Mouse (Mus musculus) midbrain, embryonic 13.5 days (tissue): ENCODE results near the gene Med13l. TPM values are rescaled to one million over a fixed set of nuclear protein-coding genes. Genes with fewer than 3 reads are reported as not detected.

Source experiments
- ATAC-seq: fragments of 200-750 bp; cut with Nextera tagmentation; 2 replicates; pipeline ENCODE4 v1.8.0; 2017; ENCODE audit warnings: mild to moderate bottlenecking, moderate TSS enrichment, moderate library complexity
- H3K27ac ChIP-seq: fragments of 300-500 bp; sonication (generic); 2 replicates; pipeline ENCODE4 v1.5.1; 2015; ENCODE audit warnings: inconsistent platforms, mild to moderate bottlenecking, moderate library complexity
- H3K27me3 ChIP-seq: fragments of 300-500 bp; sonication (generic); 2 replicates; pipeline ENCODE4 v1.6.1; 2015; ENCODE audit warnings: mild to moderate bottlenecking, inconsistent platforms
- H3K36me3 ChIP-seq: fragments of 300-500 bp; sonication (generic); 2 replicates; pipeline ENCODE4 v1.6.1; 2015; ENCODE audit warnings: mild to moderate bottlenecking, inconsistent platforms
- H3K4me1 ChIP-seq: fragments of 300-500 bp; sonication (generic); replicated peaks from 2 replicates; pipeline ENCODE4 v1.6.1; 2015; ENCODE audit warnings: inconsistent platforms
- H3K4me2 ChIP-seq: fragments of 300-500 bp; sonication (generic); replicated peaks from 2 replicates; pipeline ENCODE4 v1.6.1; 2015; ENCODE audit warnings: moderate library complexity, mild to moderate bottlenecking, inconsistent platforms
- H3K4me3 ChIP-seq: fragments of 300-500 bp; sonication (generic); replicated peaks from 2 replicates; pipeline ENCODE4 v1.5.1; 2015; ENCODE audit warnings: mild to moderate bottlenecking, inconsistent platforms
- H3K9ac ChIP-seq: fragments of 300-500 bp; sonication (generic); replicated peaks from 2 replicates; pipeline ENCODE4 v1.6.1; 2015; ENCODE audit warnings: mild to moderate bottlenecking, inconsistent platforms
- H3K9me3 ChIP-seq: fragments of 300-500 bp; sonication (generic); 2 replicates; pipeline ENCODE4 v1.6.1; 2016; ENCODE audit warnings: mild to moderate bottlenecking, inconsistent platforms
- WGBS: fragments of 180-500 bp; shearing (Covaris S2); methylation state at CpG from one replicate; pipeline ENCODE4 v1.1.7; 2015; 5-methylcytosine and 5-hydroxymethylcytosine counted together
- polyA plus RNA-seq: library from polyadenylated mRNA; unstranded; fragments of >200 nt; fragmentation: Nextera tagmentation; extraction: Ambion mirVana; gene quantifications from 2 replicates; pipeline ENCODE4 v1.2.1, GENCODE M21; 2015

The Med13l gene
- polyA plus RNA-seq, 1 experiment from 2014 or later: 16.9 TPM

DNA sequence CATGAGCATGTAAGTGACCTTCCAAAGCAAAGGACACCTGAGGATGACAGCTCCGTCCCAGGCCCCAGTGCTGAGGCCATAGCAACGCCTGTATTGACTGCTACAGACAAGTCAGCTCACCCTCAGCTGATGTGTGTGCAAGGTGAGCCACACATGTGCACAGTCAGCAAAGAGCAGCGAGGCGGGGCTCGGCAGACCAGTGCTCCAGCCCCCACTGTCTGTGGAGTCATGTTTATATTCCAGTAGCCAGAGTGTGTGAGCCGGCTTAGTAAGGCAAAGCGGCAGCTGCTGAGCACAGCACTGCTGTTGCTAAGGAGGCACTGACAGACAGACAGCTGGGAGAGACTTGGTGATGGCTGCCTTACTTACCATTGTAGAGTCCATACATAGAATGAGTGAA, 59.3 kb downstream of the Med13l start:
- Histone ChIP-seq H3K9me3 (no peaks in the 10 kb centered on the region), H3K4me2 (0 out of 2 replicates have a peak overlapping the region, but pooled peaks have one; percentile 4), H3K36me3 (no peaks in the 10 kb centered on the region), H3K9ac (no peak overlapping the region; the same call in 1 of the 2 replicates), H3K27ac (peak overlapping the region; percentile 68), H3K4me1 (peaks cover 50% of the 10 kb centered on the region), H3K27me3 (no peaks in the 10 kb centered on the region), H3K4me3 (no peak overlapping the region)
- 23% methylated on average over 7 of the region's 7 CpGs for WGBS
- peak; percentile 84 for ATAC-seq

DNA sequence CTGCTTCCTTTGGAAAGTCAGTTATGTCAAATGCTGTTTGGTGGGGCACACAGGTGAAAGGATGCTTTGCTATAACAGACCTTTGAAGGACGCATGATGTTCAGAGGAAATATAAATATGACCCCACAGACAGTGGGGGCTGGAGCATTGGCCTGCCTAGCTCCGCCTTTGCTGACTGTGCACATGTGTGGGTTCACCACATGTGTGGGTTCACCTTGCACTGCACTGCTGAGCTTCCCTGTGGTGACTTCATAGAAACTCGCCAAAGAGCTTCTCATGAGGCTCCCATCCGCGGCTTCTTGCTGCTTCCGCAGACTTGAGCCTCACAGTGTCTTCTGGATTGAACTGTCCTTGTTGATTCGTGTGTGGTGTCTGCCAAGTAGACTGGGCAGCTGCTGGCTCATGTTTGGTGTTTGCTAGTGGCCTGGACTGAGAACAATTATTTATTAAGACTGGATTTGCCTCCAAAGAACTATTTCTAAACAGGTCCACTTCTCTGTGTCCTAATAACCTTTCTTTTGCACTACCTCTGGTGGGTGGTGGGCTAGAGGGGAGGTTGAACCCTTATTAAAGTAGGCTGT, 59.9 kb downstream of the Med13l start:
- H3K4me3 ChIP-seq: no peak overlapping the region
- no peaks in the 10 kb centered on the region for H3K36me3 ChIP-seq
- no peaks in the 10 kb centered on the region for H3K9me3 ChIP-seq
- no peaks in the 10 kb centered on the region for H3K27me3 ChIP-seq
- peak overlapping the region; percentile 68; the same call in 1 of the 2 replicates for H3K27ac ChIP-seq
- WGBS: 88% methylated on average over 7 of the region's 7 CpGs
- H3K9ac ChIP-seq: no peak overlapping the region
- H3K4me1 ChIP-seq: peaks cover 50% of the 10 kb centered on the region
- no peak overlapping the region for H3K4me2 ChIP-seq
- ATAC-seq: no peak; the same call in 1 of the 2 replicates

DNA sequence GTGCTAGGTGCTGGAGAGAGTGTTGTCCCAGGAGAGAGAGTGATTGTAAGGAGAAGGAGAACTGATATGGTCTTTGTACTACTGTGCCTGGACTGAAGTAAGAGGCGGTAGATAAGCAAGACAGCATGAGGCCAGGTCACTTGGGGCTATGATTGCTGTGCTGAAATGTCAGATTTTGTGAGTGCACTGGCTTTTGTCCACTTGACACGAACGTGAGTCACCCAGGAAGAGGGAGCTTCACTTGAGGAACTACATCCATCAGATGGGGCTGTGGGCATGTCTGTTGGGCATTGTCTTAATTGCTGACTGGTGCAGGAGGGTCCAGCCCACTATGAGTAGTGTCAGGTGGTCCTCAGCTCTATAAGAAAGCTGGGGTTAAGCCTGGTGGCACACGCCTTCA, 61.4 kb downstream of the Med13l start:
- Histone ChIP-seq H3K4me1 (peaks cover 46% of the 10 kb centered on the region), H3K9me3 (no peaks in the 10 kb centered on the region), H3K4me3 (no peak overlapping the region), H3K36me3 (no peaks in the 10 kb centered on the region), H3K9ac (no peak overlapping the region), H3K27me3 (no peaks in the 10 kb centered on the region), H3K4me2 (no peak overlapping the region), H3K27ac (no peak overlapping the region)
- no peak for ATAC-seq
- WGBS: 82% methylated on average over 4 of the region's 4 CpGs

DNA sequence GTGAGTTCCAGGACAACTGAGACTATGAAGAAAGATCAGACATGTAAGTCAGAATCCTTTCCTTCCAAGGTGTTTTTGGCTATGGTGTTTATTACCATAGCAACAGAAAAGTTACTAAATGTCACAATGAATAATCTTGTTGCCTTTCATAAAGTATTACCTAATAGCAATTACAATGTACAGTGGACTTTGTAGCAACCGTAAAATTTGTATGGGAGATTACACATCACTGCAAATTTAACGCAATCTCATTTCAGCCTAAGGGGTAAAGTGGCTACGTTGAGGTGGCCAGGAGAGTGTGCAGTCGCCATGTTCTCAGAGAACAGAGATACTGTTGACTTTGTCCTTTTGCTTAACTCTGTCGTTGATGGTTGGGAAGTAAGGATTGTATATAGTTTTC, 61.9 kb downstream of the Med13l start:
- H3K9ac ChIP-seq: no peak overlapping the region
- H3K4me2 ChIP-seq: no peak overlapping the region
- H3K9me3 ChIP-seq: no peaks in the 10 kb centered on the region
- H3K27me3 ChIP-seq: no peaks in the 10 kb centered on the region
- no peaks in the 10 kb centered on the region for H3K36me3 ChIP-seq
- no peak for ATAC-seq
- peaks cover 42% of the 10 kb centered on the region for H3K4me1 ChIP-seq
- H3K27ac ChIP-seq: no peak overlapping the region
- H3K4me3 ChIP-seq: no peak overlapping the region
- 92% methylated on average over 5 of the region's 5 CpGs for WGBS

GRCm38 (mm10) chr5:118623797-118624196, 63.3 kb downstream of the Med13l start:
- Histone ChIP-seq H3K9ac (no peak overlapping the region), H3K27me3 (no peaks in the 10 kb centered on the region), H3K4me2 (no peak overlapping the region), H3K4me3 (no peak overlapping the region), H3K4me1 (peaks cover 27% of the 10 kb centered on the region), H3K27ac (no peak overlapping the region), H3K9me3 (no peaks in the 10 kb centered on the region), H3K36me3 (no peaks in the 10 kb centered on the region)
- no peak for ATAC-seq
- 89% methylated on average over 5 of the region's 5 CpGs for WGBS

GRCm38 (mm10) chr5:118627630-118628029, 67.2 kb downstream of the Med13l start:
- ATAC-seq: no peak
- Histone ChIP-seq H3K4me1 (peaks cover 7% of the 10 kb centered on the region), H3K36me3 (no peaks in the 10 kb centered on the region), H3K9ac (no peak overlapping the region), H3K4me2 (no peak overlapping the region), H3K27me3 (no peaks in the 10 kb centered on the region), H3K9me3 (no peaks in the 10 kb centered on the region), H3K27ac (no peak overlapping the region), H3K4me3 (no peak overlapping the region)
- 93% methylated on average over 5 of the region's 5 CpGs for WGBS

GRCm38 (mm10) chr5:118628211-118628610, 67.7 kb downstream of the Med13l start:
- WGBS: 98% methylated on average over 4 of the region's 4 CpGs

DNA sequence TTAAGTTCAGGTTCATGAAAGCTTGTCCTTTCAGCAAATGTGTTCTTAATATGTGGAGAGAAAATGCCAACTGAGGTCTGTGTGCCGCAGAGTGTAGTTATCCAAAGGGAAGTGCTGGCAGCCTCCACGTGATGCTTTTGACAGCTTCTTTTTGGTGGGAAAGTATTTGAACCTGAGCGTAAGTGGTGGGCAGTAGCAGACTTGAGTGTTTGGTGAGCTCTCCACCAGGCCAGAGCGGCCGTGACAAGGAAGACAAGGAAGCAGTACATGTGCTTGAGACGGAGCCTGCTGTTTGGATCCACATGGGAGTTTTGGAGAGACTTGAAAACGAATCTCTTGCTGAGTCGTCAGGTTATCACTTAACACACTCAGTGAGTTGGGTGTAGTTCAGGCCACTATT, 71.9 kb downstream of the Med13l start:
- ATAC-seq: no peak
- no peaks in the 10 kb centered on the region for H3K27me3 ChIP-seq
- H3K4me2 ChIP-seq: no peak overlapping the region
- no peaks in the 10 kb centered on the region for H3K9me3 ChIP-seq
- no peak overlapping the region for H3K27ac ChIP-seq
- 83% methylated on average over 8 of the region's 8 CpGs for WGBS
- H3K4me3 ChIP-seq: no peak overlapping the region
- H3K4me1 ChIP-seq: peaks cover 29% of the 10 kb centered on the region
- H3K9ac ChIP-seq: no peak overlapping the region
- no peaks in the 10 kb centered on the region for H3K36me3 ChIP-seq

More at GRCm38 (mm10) chr5:118628211-118628610, 67.7 kb downstream of the Med13l start:
- Histone ChIP-seq H3K36me3 (no peaks in the 10 kb centered on the region), H3K4me1 (peaks cover 7% of the 10 kb centered on the region), H3K9me3 (no peaks in the 10 kb centered on the region), H3K27ac (no peak overlapping the region), H3K27me3 (no peaks in the 10 kb centered on the region), H3K9ac (no peak overlapping the region), H3K4me3 (no peak overlapping the region), H3K4me2 (no peak overlapping the region)
- ATAC-seq: no peak

- H3K9ac ChIP-seq: no peak overlapping the region
- WGBS: 88% methylated on average over 8 of the region's 8 CpGs
- ATAC-seq: no peak
- no peaks in the 10 kb centered on the region for H3K27me3 ChIP-seq
- H3K4me2 ChIP-seq: no peak overlapping the region
- H3K27ac ChIP-seq: no peak overlapping the region
- H3K4me1 ChIP-seq: peaks cover 32% of the 10 kb centered on the region
- H3K36me3 ChIP-seq: no peaks in the 10 kb centered on the region
- H3K4me3 ChIP-seq: no peak overlapping the region
- no peaks in the 10 kb centered on the region for H3K9me3 ChIP-seq
Observed at GRCm38 (mm10) chr5:118633106-118633505, 72.6 kb downstream of the Med13l start.

GRCm38 (mm10) chr5:118635476-118636187, 75.2 kb downstream of the Med13l start:
- WGBS: 2% methylated on average over 11 of the region's 11 CpGs
- peak overlapping the region; percentile 82 for H3K27ac ChIP-seq

DNA sequence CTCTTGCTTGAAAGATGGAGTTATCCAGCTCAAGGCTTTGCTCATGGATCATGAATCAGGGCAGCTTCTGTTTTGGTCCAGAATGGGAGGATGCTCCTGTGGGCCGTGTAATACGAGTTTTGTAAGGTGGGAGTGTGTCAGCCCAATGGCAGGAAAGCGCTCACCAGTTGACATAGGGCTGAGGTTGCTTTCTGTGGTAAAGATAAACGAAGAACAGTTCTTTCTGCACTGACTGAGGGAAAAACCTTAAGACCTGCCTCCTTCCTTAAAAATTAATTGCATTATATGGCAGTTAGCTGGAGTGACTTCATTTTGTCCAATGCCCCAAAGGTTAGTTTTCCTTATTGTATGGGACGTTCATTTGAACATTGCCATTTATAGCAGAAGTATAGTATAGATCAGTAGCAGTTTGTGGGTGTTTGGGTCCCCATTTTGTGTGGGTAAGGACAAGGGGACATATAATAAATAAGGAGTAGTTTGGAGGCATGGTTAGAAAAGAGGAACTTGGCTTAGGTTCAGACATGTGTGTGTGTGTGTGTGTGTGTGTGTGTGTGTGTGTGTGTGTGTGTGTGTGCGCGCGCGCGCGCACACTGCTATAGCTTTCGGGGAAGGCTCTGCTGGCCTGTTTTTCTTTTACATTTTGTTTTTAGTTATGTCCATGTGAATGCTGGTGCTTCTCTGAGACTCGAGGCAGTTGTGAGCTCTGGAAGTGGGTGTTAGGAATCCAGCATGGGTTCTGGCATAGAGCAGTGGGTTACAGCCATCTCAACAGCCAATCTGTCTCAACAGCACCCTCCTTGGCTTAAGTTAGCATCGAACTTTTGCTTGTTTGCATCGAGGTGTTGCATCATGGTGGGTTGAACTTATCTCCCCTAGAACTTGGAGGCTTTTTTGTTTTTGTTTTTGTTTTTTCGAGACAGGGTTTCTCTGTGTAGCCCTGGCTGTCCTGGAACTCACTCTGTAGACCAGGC, 76.2 kb downstream of the Med13l start:
- Histone ChIP-seq H3K4me1 (peaks cover 34% of the 10 kb centered on the region), H3K36me3 (no peaks in the 10 kb centered on the region), H3K4me2 (no peak overlapping the region), H3K9ac (peak overlapping the region; percentile 36; the same call in 1 of the 2 replicates), H3K9me3 (no peaks in the 10 kb centered on the region), H3K27ac (peak overlapping the region; percentile 82), H3K4me3 (no peak overlapping the region), H3K27me3 (no peaks in the 10 kb centered on the region)
- WGBS: 87% methylated on average over 16 of the region's 16 CpGs
- ATAC-seq: no peak

More at GRCm38 (mm10) chr5:118635476-118636187, 75.2 kb downstream of the Med13l start:
- Histone ChIP-seq H3K4me1 (peaks cover 35% of the 10 kb centered on the region), H3K27me3 (no peaks in the 10 kb centered on the region), H3K9me3 (no peaks in the 10 kb centered on the region), H3K36me3 (no peaks in the 10 kb centered on the region), H3K4me2 (peak overlapping the region; percentile 22), H3K9ac (peak overlapping the region; percentile 36; the same call in 1 of the 2 replicates), H3K4me3 (no peak overlapping the region)
- ATAC-seq: peak; percentile 55

DNA sequence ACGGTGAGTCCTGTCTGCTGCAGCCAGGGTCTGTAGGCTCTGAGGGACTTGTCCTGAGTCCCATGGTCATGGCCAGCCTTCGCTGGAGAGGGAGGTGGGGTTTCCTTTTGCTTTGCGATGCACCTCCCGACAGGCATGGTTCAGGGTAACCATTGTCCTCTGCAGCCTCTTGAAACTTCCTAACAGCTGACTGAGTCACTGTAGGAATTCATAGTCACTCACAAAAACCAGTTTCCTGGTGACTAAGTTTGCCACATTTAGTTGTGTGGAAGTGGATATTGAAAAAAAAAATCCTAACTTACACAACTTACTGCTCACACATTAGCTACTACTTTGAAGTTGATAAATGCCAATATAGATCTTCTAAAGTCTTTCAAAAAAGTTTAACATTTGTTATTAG, 77.5 kb downstream of the Med13l start:
- Histone ChIP-seq H3K9me3 (no peaks in the 10 kb centered on the region), H3K27ac (no peak overlapping the region), H3K27me3 (no peaks in the 10 kb centered on the region), H3K4me2 (no peak overlapping the region), H3K36me3 (no peaks in the 10 kb centered on the region), H3K9ac (no peak overlapping the region), H3K4me1 (peaks cover 40% of the 10 kb centered on the region), H3K4me3 (no peak overlapping the region)
- ATAC-seq: no peak
- 62% methylated on average over 4 of the region's 4 CpGs for WGBS
